Mouse (Mus musculus) midbrain, embryonic 12.5 days (tissue): ENCODE data around the gene Scarf1. TPM values are rescaled to one million over a fixed set of nuclear protein-coding genes. Genes with fewer than 3 reads are reported as not detected.

Experiments
- ATAC-seq: fragments of 200-750 bp; cut with Nextera tagmentation; 2 replicates; pipeline ENCODE4 v1.8.0; 2017; ENCODE audit warnings: low read depth, moderate TSS enrichment, moderate library complexity; ENCODE audit not compliant: low FRiP score
- H3K27ac ChIP-seq: fragments of 300-500 bp; sonication (generic); replicated peaks from 2 replicates; pipeline ENCODE4 v1.5.1; 2016; ENCODE audit warnings: mild to moderate bottlenecking
- H3K27me3 ChIP-seq: fragments of 300-500 bp; sonication (generic); 2 replicates; pipeline ENCODE4 v1.6.1; 2016; ENCODE audit warnings: mild to moderate bottlenecking
- H3K36me3 ChIP-seq: fragments of 300-500 bp; sonication (generic); 2 replicates; pipeline ENCODE4 v1.6.1; 2016
- H3K4me1 ChIP-seq: fragments of 300-500 bp; sonication (generic); 2 replicates; pipeline ENCODE4 v1.6.1; 2016
- H3K4me2 ChIP-seq: fragments of 300-500 bp; sonication (generic); replicated peaks from 2 replicates; pipeline ENCODE4 v1.6.1; 2016; ENCODE audit warnings: mild to moderate bottlenecking, moderate library complexity
- H3K4me3 ChIP-seq: fragments of 300-500 bp; sonication (generic); 2 replicates; pipeline ENCODE4 v1.5.1; 2016; ENCODE audit warnings: mild to moderate bottlenecking
- H3K9ac ChIP-seq: fragments of 300-500 bp; sonication (generic); replicated peaks from 2 replicates; pipeline ENCODE4 v1.6.1; 2016; ENCODE audit warnings: mild to moderate bottlenecking, moderate library complexity
- H3K9me3 ChIP-seq: fragments of 300-500 bp; sonication (generic); 2 replicates; pipeline ENCODE4 v1.6.1; 2016; ENCODE audit warnings: mild to moderate bottlenecking
- WGBS: fragments of 180-500 bp; shearing (Covaris S2); methylation state at CpG from one replicate; pipeline ENCODE4 v1.1.7; 2016; 5-methylcytosine and 5-hydroxymethylcytosine counted together
- polyA plus RNA-seq: library from polyadenylated mRNA; unstranded; fragments of >200 nt; fragmentation: Nextera tagmentation; extraction: Ambion mirVana; gene quantifications from 2 replicates; pipeline ENCODE4 v1.2.1, GENCODE M21; 2016

The Scarf1 gene
- polyA plus RNA-seq, 1 experiment from 2014 or later, result 4.7 TPM

- ATAC-seq, result no peak
- H3K27ac ChIP-seq, result no peak overlapping the region
Observed at GRCm38 (mm10) chr11:75515186-75515585, 1.8 kb downstream of the Scarf1 start.

GRCm38 (mm10) chr11:75519834-75520633, 6.7 kb downstream of the Scarf1 start:
- no peak for ATAC-seq
- Histone ChIP-seq H3K4me2 (no peak overlapping the region), H3K27me3 (no peaks in the 10 kb centered on the region), H3K4me1 (no peaks in the 10 kb centered on the region), H3K4me3 (no peak overlapping the region), H3K27ac (no peak overlapping the region), H3K9ac (no peak overlapping the region), H3K9me3 (no peaks in the 10 kb centered on the region), H3K36me3 (no peaks in the 10 kb centered on the region)
- WGBS, result 81% methylated on average over 15 of the region's 15 CpGs

More at GRCm38 (mm10) chr11:75515186-75515585, 1.8 kb downstream of the Scarf1 start:
- H3K9ac ChIP-seq, result no peak overlapping the region
- H3K4me2 ChIP-seq, result no peak overlapping the region
- H3K27me3 ChIP-seq, result no peaks in the 10 kb centered on the region
- 91% methylated on average over 25 of the region's 25 CpGs for WGBS
- H3K36me3 ChIP-seq, result no peaks in the 10 kb centered on the region
- H3K4me3 ChIP-seq, result no peak overlapping the region
- H3K4me1 ChIP-seq, result 0 out of 2 replicates have a peak, but pooled peaks cover 5% of the 10 kb centered on the region
- no peaks in the 10 kb centered on the region for H3K9me3 ChIP-seq

GRCm38 (mm10) chr11:75521609-75522008, 8.3 kb downstream of the Scarf1 start:
- Histone ChIP-seq H3K27me3 (no peaks in the 10 kb centered on the region), H3K9me3 (no peaks in the 10 kb centered on the region), H3K36me3 (no peaks in the 10 kb centered on the region), H3K27ac (no peak overlapping the region), H3K4me1 (no peaks in the 10 kb centered on the region), H3K4me2 (no peak overlapping the region), H3K9ac (no peak overlapping the region), H3K4me3 (no peak overlapping the region)
- 77% methylated on average over 4 of the region's 4 CpGs for WGBS
- no peak for ATAC-seq

- no peak overlapping the region for H3K4me2 ChIP-seq
- ATAC-seq, result no peak
- H3K9ac ChIP-seq, result no peak overlapping the region
- no peaks in the 10 kb centered on the region for H3K4me1 ChIP-seq
- no peak overlapping the region for H3K4me3 ChIP-seq
- no peak overlapping the region for H3K27ac ChIP-seq
- H3K9me3 ChIP-seq, result no peaks in the 10 kb centered on the region
- no peaks in the 10 kb centered on the region for H3K27me3 ChIP-seq
- WGBS, result 77% methylated on average over 2 of the region's 2 CpGs
- H3K36me3 ChIP-seq, result no peaks in the 10 kb centered on the region
Observed at GRCm38 (mm10) chr11:75522793-75523192, 9.5 kb downstream of the Scarf1 start.

GRCm38 (mm10) chr11:75525531-75526125, 12.3 kb downstream of the Scarf1 start:
- Histone ChIP-seq H3K36me3 (no peaks in the 10 kb centered on the region), H3K9ac (no peak overlapping the region), H3K4me1 (no peaks in the 10 kb centered on the region), H3K4me2 (no peak overlapping the region), H3K4me3 (no peak overlapping the region), H3K27me3 (no peaks in the 10 kb centered on the region), H3K27ac (no peak overlapping the region), H3K9me3 (no peaks in the 10 kb centered on the region)
- ATAC-seq, result no peak
- 87% methylated on average over 15 of the region's 15 CpGs for WGBS

- Histone ChIP-seq H3K9me3 (no peaks in the 10 kb centered on the region), H3K4me2 (no peak overlapping the region), H3K4me3 (no peak overlapping the region), H3K9ac (no peak overlapping the region), H3K4me1 (no peaks in the 10 kb centered on the region), H3K27me3 (no peaks in the 10 kb centered on the region), H3K27ac (no peak overlapping the region), H3K36me3 (no peaks in the 10 kb centered on the region)
- no peak for ATAC-seq
- 88% methylated on average over 6 of the region's 6 CpGs for WGBS
Observed at GRCm38 (mm10) chr11:75526943-75527342, 13.6 kb downstream of the Scarf1 start.

- no peaks in the 10 kb centered on the region for H3K36me3 ChIP-seq
- ATAC-seq, result no peak
- no peaks in the 10 kb centered on the region for H3K9me3 ChIP-seq
- no peaks in the 10 kb centered on the region; the same call in 1 of the 2 replicates for H3K27me3 ChIP-seq
- 58% methylated on average over 4 of the region's 4 CpGs for WGBS
- no peak overlapping the region for H3K4me3 ChIP-seq
- H3K4me1 ChIP-seq, result peaks cover 13% of the 10 kb centered on the region
- H3K9ac ChIP-seq, result no peak overlapping the region
- 0 out of 2 replicates have a peak overlapping the region, but pooled peaks have one; percentile 88 for H3K4me2 ChIP-seq
- H3K27ac ChIP-seq, result no peak overlapping the region
Observed at GRCm38 (mm10) chr11:75529771-75530170, 16.4 kb downstream of the Scarf1 start.

- under 1% methylated on average over 10 of the region's 10 CpGs for WGBS
- peak; percentile 20; the same call in 1 of the 2 replicates for ATAC-seq
- Histone ChIP-seq H3K4me1 (peaks cover 13% of the 10 kb centered on the region), H3K9ac (peak overlapping the region; percentile 92), H3K4me2 (peak overlapping the region; percentile 88), H3K9me3 (no peaks in the 10 kb centered on the region), H3K27me3 (no peaks in the 10 kb centered on the region; the same call in 1 of the 2 replicates), H3K36me3 (no peaks in the 10 kb centered on the region), H3K27ac (peak overlapping the region; percentile 94), H3K4me3 (peak overlapping the region; percentile 69)
Observed at GRCm38 (mm10) chr11:75530325-75530724, 17.0 kb downstream of the Scarf1 start.

- under 1% methylated on average over 31 of the region's 31 CpGs for WGBS
- no peaks in the 10 kb centered on the region for H3K36me3 ChIP-seq
- H3K9me3 ChIP-seq, result no peaks in the 10 kb centered on the region
- H3K27me3 ChIP-seq, result no peaks in the 10 kb centered on the region; the same call in 1 of the 2 replicates
- H3K4me1 ChIP-seq, result peaks cover 13% of the 10 kb centered on the region
- H3K27ac ChIP-seq, result peak overlapping the region; percentile 94
- peak overlapping the region; percentile 69 for H3K4me3 ChIP-seq
- H3K4me2 ChIP-seq, result peak overlapping the region; percentile 88
- ATAC-seq, result no peak; the same call in 1 of the 2 replicates
- peak overlapping the region; percentile 92 for H3K9ac ChIP-seq
Observed at GRCm38 (mm10) chr11:75530845-75531373, 17.6 kb downstream of the Scarf1 start.

GRCm38 (mm10) chr11:75531469-75532242, 18.3 kb downstream of the Scarf1 start, which contains the start of gene Slc43a2:
Gene Slc43a2, plus strand, starts transcription at chr11:75531694.
- Histone ChIP-seq H3K36me3 (no peaks in the 10 kb centered on the region), H3K27me3 (no peaks in the 10 kb centered on the region; the same call in 1 of the 2 replicates), H3K9me3 (no peaks in the 10 kb centered on the region), H3K4me2 (peak within 1 kb of the TSS; percentile 88), H3K4me3 (peak within 1 kb of the TSS; percentile 69), H3K4me1 (peaks cover 13% of the 10 kb centered on the region), H3K9ac (peak within 1 kb of the TSS; percentile 92), H3K27ac (peak within 1 kb of the TSS; percentile 94)
- WGBS, result under 1% methylated on average over 62 of the region's 62 CpGs
- ATAC-seq, result peak; percentile 95
